Mouse (Mus musculus): Measurements from ENCODE around the gene Olfr1289. TPM values are rescaled to one million over a fixed set of nuclear protein-coding genes. Genes with fewer than 3 reads are reported as not detected.

Olfr1289 gene
- polyA plus RNA-seq (2017; shearing (Covaris generic)): not detected

GRCm38 (mm10) chr2:111480519-111480918, at the start of gene Olfr1289:
Olfr1289 (plus strand) TSS chr2:111480819.
- ATAC-seq: no peak

GRCm38 (mm10) chr2:111448842-111449241, 31.8 kb upstream of the Olfr1289 start, which contains the start of gene Olfr1287:
Olfr1287 (plus strand) TSS chr2:111449142.
- no peak for ATAC-seq

GRCm38 (mm10) chr2:111473801-111474200, 6.8 kb upstream of the Olfr1289 start, which contains the start of gene Olfr1288:
Olfr1288 (plus strand) TSS chr2:111474101.
- no peak for ATAC-seq

- no peak for ATAC-seq
Measured at GRCm38 (mm10) chr2:111493729-111494128, 13.1 kb downstream of the Olfr1289 start, which contains the start of gene Olfr1290. Olfr1290 (minus strand) TSS chr2:111493829.

- ATAC-seq: no peak
Measured at GRCm38 (mm10) chr2:111496880-111497279, 16.3 kb downstream of the Olfr1289 start, which contains the start of gene Olfr1291-ps1. Olfr1291-ps1 (plus strand) TSS chr2:111497180.

- ATAC-seq: no peak
Measured at GRCm38 (mm10) chr2:111517451-111517850, 36.8 kb downstream of the Olfr1289 start.

- no peak for ATAC-seq
Measured at GRCm38 (mm10) chr2:111524903-111525302, 44.3 kb downstream of the Olfr1289 start, which contains the start of gene Olfr1293-ps. Olfr1293-ps (plus strand) TSS chr2:111525203.

Other genes starting within 250 kb of the Olfr1289 start
- gene Olfr1275, start 245.5 kb upstream of the Olfr1289 start, polyA plus RNA-seq (2017; shearing (Covaris generic)): not detected
- gene Olfr1276, start 226.3 kb upstream of the Olfr1289 start, polyA plus RNA-seq (2017; shearing (Covaris generic)): not detected
- not detected for gene Olfr1277, start 206.7 kb upstream of the Olfr1289 start, polyA plus RNA-seq (2017; shearing (Covaris generic))
- gene Olfr1278, start 190.7 kb upstream of the Olfr1289 start, polyA plus RNA-seq (2017; shearing (Covaris generic)): not detected
- gene Olfr1279, start 180.2 kb upstream of the Olfr1289 start, polyA plus RNA-seq (2017; shearing (Covaris generic)): not detected
- not detected for gene Olfr1280, start 166.8 kb upstream of the Olfr1289 start, polyA plus RNA-seq (2017; shearing (Covaris generic))
- not detected for gene Olfr1281, start 154.3 kb upstream of the Olfr1289 start, polyA plus RNA-seq (2017; shearing (Covaris generic))
- gene Olfr1282, start 144.7 kb upstream of the Olfr1289 start, polyA plus RNA-seq (2017; shearing (Covaris generic)): not detected
- not detected for gene Olfr1283, start 114.0 kb upstream of the Olfr1289 start, polyA plus RNA-seq (2017; shearing (Covaris generic))
- not detected for gene Olfr1284, start 105.3 kb upstream of the Olfr1289 start, polyA plus RNA-seq (2017; shearing (Covaris generic))
- gene Olfr1286, start 57.7 kb upstream of the Olfr1289 start, polyA plus RNA-seq (2017; shearing (Covaris generic)): not detected
- not detected for gene Olfr1287, start 31.7 kb upstream of the Olfr1289 start, polyA plus RNA-seq (2017; shearing (Covaris generic))
- gene Olfr1288, start 6.7 kb upstream of the Olfr1289 start, polyA plus RNA-seq (2017; shearing (Covaris generic)): not detected
- not detected for gene Olfr1290, start 13.0 kb downstream of the Olfr1289 start, polyA plus RNA-seq (2017; shearing (Covaris generic))
- under 1 TPM in 1 of 3 experiments, not detected in 2; 0.07 TPM for gene Olfr1291-ps1, start 16.4 kb downstream of the Olfr1289 start, polyA plus RNA-seq (2017; shearing (Covaris generic))
- not detected for gene Olfr1293-ps, start 44.4 kb downstream of the Olfr1289 start, polyA plus RNA-seq (2017; shearing (Covaris generic))
- gene Olfr1294, start 59.5 kb downstream of the Olfr1289 start, polyA plus RNA-seq (2017; shearing (Covaris generic)): not detected
- gene Olfr1295, start 88.9 kb downstream of the Olfr1289 start, polyA plus RNA-seq (2017; shearing (Covaris generic)): not detected
- gene Olfr1297, start 145.7 kb downstream of the Olfr1289 start, polyA plus RNA-seq (2017; shearing (Covaris generic)): not detected
- gene Olfr1298, start 168.4 kb downstream of the Olfr1289 start, polyA plus RNA-seq (2017; shearing (Covaris generic)): not detected
- not detected for gene Olfr1299, start 180.6 kb downstream of the Olfr1289 start, polyA plus RNA-seq (2017; shearing (Covaris generic))

All from inflammation-experienced regulatory T-cells, adult 6 months (primary cell).